Mouse (Mus musculus) CD4-positive naive resting alpha-beta T cell, adult 57 days (primary cell): ENCODE measurements around the gene Chst14. TPM values are rescaled to one million over a fixed set of nuclear protein-coding genes. Genes with fewer than 3 reads are reported as not detected.

Experiments used
- total RNA-seq: library from RNA; stranded (reverse); gene quantifications from one replicate; pipeline ENCODE4 v1.2.4, GENCODE M21; 2023

Chst14 gene
- 3.8 TPM for total RNA-seq

GRCm38 (mm10) chr2:118926361-118926997, at the start of gene Chst14:
Gene Chst14 (plus strand): TSS chr2:118926496.

GRCm38 (mm10) chr2:118899981-118900825, 26.1 kb upstream of the Chst14 start, which contains the start of gene Bahd1:
Gene Bahd1 (plus strand): TSS chr2:118900377.

Other genes starting within 250 kb of the Chst14 start
- gene Ankrd63, start 222.5 kb upstream of the Chst14 start, total RNA-seq: 1.0 TPM
- 121 TPM for gene Plcb2, start 198.1 kb upstream of the Chst14 start, total RNA-seq
- 22.3 TPM for gene Inafm2, start 180.7 kb upstream of the Chst14 start, total RNA-seq
- gene Ccdc9b, start 163.8 kb upstream of the Chst14 start, total RNA-seq: 0.71 TPM
- not detected for gene Phgr1, start 153.7 kb upstream of the Chst14 start, total RNA-seq
- not detected for gene Disp2, start 146.8 kb upstream of the Chst14 start, total RNA-seq
- 5.9 TPM for gene Knstrn, start 112.5 kb upstream of the Chst14 start, total RNA-seq
- 76.7 TPM for gene Ivd, start 64.5 kb upstream of the Chst14 start, total RNA-seq
- 36.4 TPM for gene Bahd1, start 26.1 kb upstream of the Chst14 start, total RNA-seq
- gene Ccdc32, start 102.9 kb downstream of the Chst14 start, total RNA-seq: 12.6 TPM
- 12.7 TPM for gene Rpusd2, start 108.3 kb downstream of the Chst14 start, total RNA-seq
- 1.2 TPM for gene Knl1, start 120.6 kb downstream of the Chst14 start, total RNA-seq
- gene Rad51, start 186.3 kb downstream of the Chst14 start, total RNA-seq: 1.1 TPM
- 23.4 TPM for gene Rmdn3, start 230.5 kb downstream of the Chst14 start, total RNA-seq
- gene Gchfr, start 241.3 kb downstream of the Chst14 start, total RNA-seq: not detected
- gene Gm14137, start 248.0 kb downstream of the Chst14 start, total RNA-seq: 0.30 TPM